Mouse (Mus musculus): ENCODE results near the gene Arhgap10. TPM values are rescaled to one million over a fixed set of nuclear protein-coding genes. Genes with fewer than 3 reads are reported as not detected.

Arhgap10 gene
- polyA plus RNA-seq, 1 experiment, result 88.6 TPM

- peaks cover 87% of the 10 kb centered on the region for H3K4me1 ChIP-seq
- no peaks in the 10 kb centered on the region for H3K27me3 ChIP-seq (replicated peaks)
- no peaks in the 10 kb centered on the region for H3K9me3 ChIP-seq
- H3K36me3 ChIP-seq (replicated peaks; ENCODE audit: low read length), result peaks cover 83% of the 10 kb centered on the region
- TF ChIP-seq GATA1 (IDR thresholded peaks at IDR 0.05; ENCODE audit: borderline replicate concordance, low read length), result no peak
- no peak for TF ChIP-seq FLI1 (IDR thresholded peaks at IDR 0.05; ENCODE audit: low read length)
- H3K4me3 ChIP-seq (replicated peaks), result no peak overlapping the region
Measured at GRCm38 (mm10) chr8:77439670-77440069, 78.1 kb downstream of the Arhgap10 start.

GRCm38 (mm10) chr8:77437807-77438493 is 79.8 kb downstream of the Arhgap10 start:
- peaks cover 86% of the 10 kb centered on the region for H3K4me1 ChIP-seq
- no peak for TF ChIP-seq FLI1 (IDR thresholded peaks at IDR 0.05; ENCODE audit: low read length)
- no peak for TF ChIP-seq GATA1 (IDR thresholded peaks at IDR 0.05; ENCODE audit: borderline replicate concordance, low read length)
- H3K4me3 ChIP-seq (replicated peaks), result no peak overlapping the region
- H3K9me3 ChIP-seq, result no peaks in the 10 kb centered on the region
- no peaks in the 10 kb centered on the region for H3K27me3 ChIP-seq (replicated peaks)
- peaks cover 89% of the 10 kb centered on the region for H3K36me3 ChIP-seq (replicated peaks; ENCODE audit: low read length)

- Histone ChIP-seq H3K4me1 (peaks cover 82% of the 10 kb centered on the region), H3K4me3 (replicated peaks) (no peak overlapping the region), H3K27me3 (replicated peaks) (no peaks in the 10 kb centered on the region), H3K9me3 (no peaks in the 10 kb centered on the region), H3K36me3 (replicated peaks; ENCODE audit: low read length) (peaks cover 92% of the 10 kb centered on the region)
- TF ChIP-seq FLI1 (IDR thresholded peaks at IDR 0.05; ENCODE audit: low read length) (no peak), GATA1 (IDR thresholded peaks at IDR 0.05; ENCODE audit: borderline replicate concordance, low read length) (no peak)
Measured at GRCm38 (mm10) chr8:77436013-77436990, 81.5 kb downstream of the Arhgap10 start.

DNA sequence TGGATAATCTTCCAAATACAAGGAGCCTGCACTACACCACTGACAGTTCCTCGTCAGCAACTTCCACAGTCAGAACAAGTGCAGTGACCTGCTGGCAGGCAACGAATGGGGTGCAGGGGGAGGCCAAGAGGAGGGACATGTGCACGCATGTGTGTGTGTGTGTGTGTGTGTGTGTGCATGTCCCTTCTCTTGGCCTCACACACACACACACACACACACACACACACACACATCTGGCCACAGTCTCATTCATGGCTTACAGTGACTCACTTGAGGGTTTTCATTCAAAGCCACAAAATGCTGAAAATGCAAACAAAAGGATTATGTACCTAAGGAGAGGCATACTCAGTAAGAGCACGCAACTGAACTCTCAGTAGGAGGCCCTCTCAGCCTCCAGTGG is 84.5 kb downstream of the Arhgap10 start:
- no peak for TF ChIP-seq FLI1 (IDR thresholded peaks at IDR 0.05; ENCODE audit: low read length)
- TF ChIP-seq GATA1 (IDR thresholded peaks at IDR 0.05; ENCODE audit: borderline replicate concordance, low read length), result no peak
- Histone ChIP-seq H3K4me1 (peaks cover 72% of the 10 kb centered on the region), H3K4me3 (replicated peaks) (no peak overlapping the region)

DNA sequence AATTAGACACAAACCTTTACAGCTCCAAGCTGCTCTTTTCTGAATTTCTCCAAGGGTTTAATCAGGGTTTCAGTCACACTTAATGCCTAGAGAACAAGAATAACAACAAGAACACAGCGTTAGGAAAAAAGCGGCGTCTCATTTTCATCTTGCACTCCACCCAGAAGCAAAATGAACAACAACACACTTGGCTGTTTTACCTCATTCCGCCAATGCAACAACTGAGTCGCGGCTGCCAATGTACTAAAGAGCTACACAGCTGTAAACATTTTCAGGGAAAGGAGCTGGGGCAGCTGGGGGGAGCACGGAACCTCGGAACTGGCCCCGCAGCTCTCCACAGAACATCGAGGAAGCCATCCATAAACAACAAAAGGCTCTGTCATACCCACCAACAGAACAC is 85.0 kb downstream of the Arhgap10 start:
- TF ChIP-seq GATA1 (IDR thresholded peaks at IDR 0.05; ENCODE audit: borderline replicate concordance, low read length) (no peak), FLI1 (IDR thresholded peaks at IDR 0.05; ENCODE audit: low read length) (no peak)
- Histone ChIP-seq H3K4me1 (peaks cover 67% of the 10 kb centered on the region), H3K9me3 (no peaks in the 10 kb centered on the region), H3K4me3 (replicated peaks) (no peak overlapping the region), H3K27me3 (replicated peaks) (no peaks in the 10 kb centered on the region), H3K36me3 (replicated peaks; ENCODE audit: low read length) (peaks cover 93% of the 10 kb centered on the region)

More for the DNA sequence above, 84.5 kb downstream of the Arhgap10 start:
- Histone ChIP-seq H3K9me3 (no peaks in the 10 kb centered on the region), H3K36me3 (replicated peaks; ENCODE audit: low read length) (peaks cover 94% of the 10 kb centered on the region), H3K27me3 (replicated peaks) (no peaks in the 10 kb centered on the region)

DNA sequence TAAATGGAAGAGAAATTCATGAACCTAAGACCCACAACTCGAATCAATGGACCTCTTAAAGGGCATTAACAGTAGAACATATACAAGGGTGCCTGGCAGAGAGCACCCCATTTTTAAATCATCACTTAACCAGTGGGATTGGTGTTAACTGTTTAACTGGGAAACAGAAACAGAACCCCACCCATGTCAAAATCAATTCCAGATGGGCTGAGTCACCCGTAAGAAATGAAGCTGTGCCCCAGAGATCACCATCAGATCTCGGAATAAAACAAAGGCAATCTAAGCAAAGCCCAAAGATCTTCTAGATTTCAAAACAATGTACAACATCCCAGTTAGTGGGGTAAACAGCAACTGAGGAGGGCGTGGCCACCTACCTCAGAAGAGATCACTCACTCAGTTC is 89.3 kb downstream of the Arhgap10 start:
- H3K36me3 ChIP-seq (replicated peaks; ENCODE audit: low read length), result peaks cover 86% of the 10 kb centered on the region
- no peaks in the 10 kb centered on the region for H3K9me3 ChIP-seq
- H3K27me3 ChIP-seq (replicated peaks), result no peaks in the 10 kb centered on the region
- TF ChIP-seq GATA1 (IDR thresholded peaks at IDR 0.05; ENCODE audit: borderline replicate concordance, low read length), result no peak
- no peak for TF ChIP-seq FLI1 (IDR thresholded peaks at IDR 0.05; ENCODE audit: low read length)
- H3K4me3 ChIP-seq (replicated peaks), result no peak overlapping the region
- peaks cover 67% of the 10 kb centered on the region for H3K4me1 ChIP-seq

DNA sequence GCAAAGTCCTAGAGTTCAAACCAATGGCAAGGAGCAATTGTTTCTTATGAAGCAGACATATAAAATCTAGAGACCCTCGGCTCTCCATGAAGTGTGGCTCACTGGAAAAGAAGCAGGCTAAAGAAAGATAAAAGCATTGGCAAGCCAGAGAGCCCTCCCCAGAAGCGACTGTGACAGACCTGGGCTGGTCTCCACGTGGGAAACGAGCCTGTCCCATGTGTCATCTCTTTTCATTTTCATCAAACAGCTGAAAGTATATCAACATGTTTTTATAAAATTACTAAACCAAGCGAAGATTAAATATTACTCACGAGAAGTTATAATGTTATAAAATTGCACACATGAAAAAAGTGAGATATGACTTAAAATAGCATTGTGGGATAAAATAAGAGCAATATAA is 89.7 kb downstream of the Arhgap10 start:
- TF ChIP-seq GATA1 (IDR thresholded peaks at IDR 0.05; ENCODE audit: borderline replicate concordance, low read length), result no peak
- no peak for TF ChIP-seq FLI1 (IDR thresholded peaks at IDR 0.05; ENCODE audit: low read length)
- no peaks in the 10 kb centered on the region for H3K9me3 ChIP-seq
- H3K4me3 ChIP-seq (replicated peaks), result no peak overlapping the region
- no peaks in the 10 kb centered on the region for H3K27me3 ChIP-seq (replicated peaks)
- H3K36me3 ChIP-seq (replicated peaks; ENCODE audit: low read length), result peaks cover 82% of the 10 kb centered on the region
- H3K4me1 ChIP-seq, result peaks cover 67% of the 10 kb centered on the region

DNA sequence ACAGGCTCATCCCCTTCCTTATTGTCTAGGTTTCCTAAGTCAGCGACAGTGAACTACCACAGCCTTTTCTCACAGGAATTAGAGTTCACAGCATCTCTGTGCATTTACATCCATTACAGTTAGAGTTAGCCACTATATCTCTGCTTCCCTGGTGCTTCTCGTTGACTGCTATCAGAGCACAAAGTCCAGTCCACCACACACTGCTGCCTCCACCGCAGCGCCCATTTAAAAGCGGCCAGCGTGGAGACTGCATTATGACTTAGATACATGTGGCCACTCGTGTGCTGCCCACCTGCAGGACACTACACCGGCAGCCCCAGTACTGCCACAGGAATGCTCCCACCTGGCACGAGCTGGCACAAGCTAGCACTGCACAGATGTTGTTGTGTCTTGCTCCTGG is 90.3 kb downstream of the Arhgap10 start:
- H3K4me3 ChIP-seq (replicated peaks), result no peak overlapping the region
- peaks cover 80% of the 10 kb centered on the region for H3K36me3 ChIP-seq (replicated peaks; ENCODE audit: low read length)
- peaks cover 67% of the 10 kb centered on the region for H3K4me1 ChIP-seq
- no peaks in the 10 kb centered on the region for H3K9me3 ChIP-seq
- TF ChIP-seq FLI1 (IDR thresholded peaks at IDR 0.05; ENCODE audit: low read length), result no peak
- no peak for TF ChIP-seq GATA1 (IDR thresholded peaks at IDR 0.05; ENCODE audit: borderline replicate concordance, low read length)
- H3K27me3 ChIP-seq (replicated peaks), result no peaks in the 10 kb centered on the region

- peaks cover 81% of the 10 kb centered on the region for H3K36me3 ChIP-seq (replicated peaks; ENCODE audit: low read length)
Measured at GRCm38 (mm10) chr8:77423850-77424249, 93.9 kb downstream of the Arhgap10 start.

More at GRCm38 (mm10) chr8:77423850-77424249, 93.9 kb downstream of the Arhgap10 start:
- Histone ChIP-seq H3K4me3 (replicated peaks) (peak overlapping the region; percentile 82), H3K4me1 (peaks cover 76% of the 10 kb centered on the region), H3K9me3 (no peaks in the 10 kb centered on the region), H3K27me3 (replicated peaks) (no peaks in the 10 kb centered on the region)
- TF ChIP-seq GATA1 (IDR thresholded peaks at IDR 0.05; ENCODE audit: borderline replicate concordance, low read length) (no peak), FLI1 (IDR thresholded peaks at IDR 0.05; ENCODE audit: low read length) (no peak)

All from megakaryocyte, embryonic 14.5 days (primary cell).